Mouse (Mus musculus) left cerebral cortex, postnatal 10 days (tissue): ENCODE data around the gene Tmem116. TPM values are rescaled to one million over a fixed set of nuclear protein-coding genes. Genes with fewer than 3 reads are reported as not detected.
"Not testable (repeated sequence)": the region's sequence is repeated elsewhere in the genome, so short reads cannot be mapped to it uniquely, and the experiment has no call there.

ENCODE experiments used
- DNase-seq, 2 experiments: peaks; one replicate each; pipeline ENCODE4 v3.0.0; 2021 to 2022; ENCODE audit warnings: low spot score in 2 of 2, mixed read lengths in 1 of 2; ENCODE audit errors: extremely low spot score in 1 of 2
- intact Hi-C: fragments of 180-260 bp; cut with DNase I; formaldehyde crosslinking; loops from one replicate; pipeline ENCODE4 v1.15.1; 2025
- total RNA-seq, 2 experiments: library from RNA; stranded (reverse); gene quantifications; 2 replicates each; pipeline ENCODE4 v1.2.3; 2021

Tmem116 gene
- total RNA-seq, 2 experiments from 2014 or later: 4.4 to 5.5 TPM

DNA sequence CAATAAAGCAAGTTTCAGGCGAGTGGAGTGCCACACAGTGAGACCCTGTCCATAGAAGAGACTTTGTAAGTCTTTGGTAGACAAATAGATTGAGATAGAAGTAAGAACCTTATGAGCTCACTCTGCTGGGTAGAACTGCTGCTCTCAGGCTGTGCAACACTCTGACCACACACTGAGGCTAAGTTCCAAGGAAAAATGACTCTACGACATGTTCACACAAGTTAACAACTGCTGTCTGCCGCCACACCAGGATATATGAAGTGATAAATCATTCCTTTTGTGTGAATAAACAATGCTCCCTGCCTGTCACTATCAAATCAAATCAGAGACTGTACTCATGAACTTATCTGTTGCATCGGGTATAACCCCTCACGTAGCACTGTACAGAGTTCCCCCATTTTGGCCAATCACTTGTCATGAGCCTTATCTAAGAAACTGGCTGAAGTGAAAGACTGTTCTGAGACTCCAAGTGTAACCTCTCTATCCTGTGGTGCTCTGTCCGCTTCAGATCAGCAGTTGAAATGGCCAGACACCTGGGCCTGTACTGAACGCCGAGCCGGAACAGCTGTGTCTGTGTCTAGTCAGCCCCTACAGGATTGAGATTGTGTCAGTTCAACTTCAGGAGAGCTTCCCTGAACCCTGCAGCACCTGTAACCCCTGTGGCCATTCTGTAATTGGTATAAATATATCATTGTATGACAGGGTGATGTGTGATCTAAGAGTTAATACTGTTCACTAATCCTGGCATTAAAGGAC lies 4.0 kb downstream of the Tmem116 start:
- intact Hi-C loops: no loop called here
- DNase-seq: no peak

DNA sequence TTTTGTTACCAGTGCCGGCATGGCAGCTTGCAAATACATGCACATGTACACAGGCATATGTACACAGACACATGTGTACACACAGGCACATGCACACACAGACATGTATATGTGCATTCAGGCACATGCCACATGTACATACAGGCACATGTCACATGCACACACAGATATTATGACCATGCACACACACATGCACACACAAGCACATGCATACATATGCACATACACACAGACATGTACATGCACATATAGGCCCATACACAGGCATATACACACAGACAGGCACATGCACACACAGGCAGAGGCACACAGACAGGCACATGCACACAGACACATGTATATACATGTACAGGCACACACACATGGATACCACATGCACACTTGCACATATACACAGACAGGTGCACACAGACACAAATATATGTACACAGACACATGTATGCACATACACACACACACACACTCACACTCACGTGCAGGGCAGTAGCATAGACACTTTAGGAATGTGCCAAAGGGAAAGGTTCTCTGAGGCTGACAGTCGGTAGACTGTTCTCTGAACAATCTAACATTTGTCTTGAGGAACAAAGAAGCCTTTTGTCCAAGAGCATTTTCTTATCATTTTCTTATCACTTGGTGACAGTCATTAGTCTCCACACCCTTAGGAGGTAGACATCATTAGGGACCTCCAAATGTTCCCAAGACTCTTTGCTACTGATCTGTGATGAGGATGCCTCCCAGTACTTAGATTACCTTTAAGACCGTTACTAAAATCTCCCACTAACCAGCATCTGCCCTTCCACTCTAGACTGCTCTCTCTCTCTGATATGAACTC lies 9.9 kb downstream of the Tmem116 start:
- intact Hi-C loops: no loop called here
- DNase-seq: no peak

DNA sequence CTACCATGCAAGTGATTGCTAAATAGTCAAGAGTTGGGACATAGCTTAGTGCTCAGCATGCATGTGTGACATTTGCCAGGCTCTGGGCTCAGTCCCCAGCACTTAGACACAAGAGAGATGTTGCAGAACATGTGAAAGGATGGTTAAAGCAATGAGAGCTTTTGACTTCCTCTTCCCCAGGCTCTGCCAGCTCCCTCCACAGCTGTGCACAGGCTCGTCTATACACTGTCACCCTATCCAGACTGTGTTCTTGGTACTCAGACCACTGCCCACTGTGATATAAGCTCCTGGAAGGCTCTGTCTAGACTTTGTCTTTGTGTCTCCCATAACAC lies 10.4 kb downstream of the Tmem116 start:
- intact Hi-C loops: no loop called here

DNA sequence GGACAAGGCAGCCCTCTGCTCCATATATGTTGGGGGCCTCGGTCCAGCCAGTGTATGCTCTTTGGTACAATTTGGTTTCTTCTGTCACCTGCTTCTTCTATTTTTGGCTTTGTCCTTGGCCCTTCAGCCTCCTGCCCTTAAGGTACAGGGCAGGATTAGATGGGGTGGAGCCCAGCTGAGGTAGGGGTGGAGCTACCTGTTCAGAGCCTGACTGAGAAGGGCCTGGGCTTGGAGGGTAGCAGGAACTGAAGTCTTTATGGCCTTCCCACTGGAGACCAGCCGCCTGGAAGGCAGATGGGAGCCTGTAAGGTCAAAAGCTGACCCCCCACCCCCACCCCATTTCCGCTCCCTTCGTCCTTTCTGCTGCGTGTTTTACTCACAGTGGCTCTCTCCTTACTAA lies 11.3 kb downstream of the Tmem116 start:
- DNase-seq: no peak
- intact Hi-C loops: no loop called here

More for the DNA sequence above, 10.4 kb downstream of the Tmem116 start:
- no peak for DNase-seq

GRCm38 (mm10) chr5:121463601-121464250 lies 12.0 kb downstream of the Tmem116 start:
- intact Hi-C loops: no loop called here
- DNase-seq: no peak

- no peak for DNase-seq
- intact Hi-C loops: no loop called here
These were observed 17.9 kb downstream of the Tmem116 start for GRCm38 (mm10) chr5:121469566-121469965.

DNA sequence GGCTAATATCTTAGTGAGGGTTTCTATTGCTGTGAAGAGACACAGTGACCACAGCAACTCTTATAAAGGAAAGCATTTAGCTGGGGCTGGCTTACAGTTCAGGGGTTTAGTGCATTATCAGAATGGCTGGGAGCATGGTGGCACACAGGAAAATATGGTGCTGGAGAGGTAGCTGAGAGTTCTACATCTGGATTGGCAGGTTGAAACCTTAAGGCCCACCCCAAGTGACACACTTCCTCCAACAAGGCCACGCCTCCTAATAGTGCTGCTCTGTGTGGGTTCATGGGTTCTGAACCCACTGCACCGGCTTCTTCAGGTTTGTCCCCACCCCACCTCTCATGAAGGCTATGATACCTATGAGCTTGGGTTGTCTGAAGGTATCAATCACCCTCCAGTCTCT lies 20.7 kb downstream of the Tmem116 start:
- no peak for DNase-seq
- intact Hi-C loops: no loop called here

DNA sequence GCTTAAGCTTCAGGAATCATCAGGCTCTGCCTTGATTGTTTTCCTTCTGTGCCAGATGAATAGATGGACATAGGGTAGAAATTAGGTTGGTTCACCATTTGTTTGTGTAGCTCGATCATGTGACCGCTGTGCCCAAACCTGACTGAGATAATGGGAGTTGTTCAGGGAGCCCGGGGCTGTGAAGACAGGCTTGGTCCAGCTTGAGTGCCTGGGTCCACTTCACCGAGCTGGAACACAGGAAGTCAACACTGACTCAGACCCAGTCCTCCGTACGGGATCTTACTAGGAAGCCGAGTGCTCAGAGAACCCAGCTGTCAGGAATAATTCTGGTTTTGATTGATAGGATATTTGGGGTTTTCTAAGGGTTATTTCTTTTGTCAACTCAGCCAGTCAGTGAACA lies 22.9 kb downstream of the Tmem116 start:
- no peak for DNase-seq
- intact Hi-C loops: loop anchor here (5.0 kb wide), 1 partner anchor 32 kb away; no protein-coding TSS in a partner anchor

DNA sequence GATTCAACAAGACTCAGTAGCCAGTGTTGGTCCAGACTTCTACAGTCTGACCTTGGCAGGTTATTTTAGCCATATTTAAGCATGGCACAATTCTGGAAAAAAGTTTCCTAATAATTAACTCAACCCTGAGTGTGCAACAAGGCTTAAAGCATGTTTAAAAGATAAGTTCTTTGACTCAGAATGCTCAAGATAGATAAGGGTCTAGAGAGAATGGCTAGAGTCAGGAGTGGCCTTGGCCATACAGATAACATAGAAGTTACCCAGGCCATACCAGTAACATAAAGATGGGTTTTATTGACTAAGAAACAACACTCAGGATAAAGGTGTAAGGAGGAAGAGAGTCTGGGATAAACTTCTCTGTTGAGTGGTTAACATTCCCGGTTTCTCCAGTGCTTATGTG lies 24.3 kb downstream of the Tmem116 start:
- intact Hi-C loops: loop anchor here (5.0 kb wide), 1 partner anchor 34 kb away; no protein-coding TSS in a partner anchor
- no peak for DNase-seq

DNA sequence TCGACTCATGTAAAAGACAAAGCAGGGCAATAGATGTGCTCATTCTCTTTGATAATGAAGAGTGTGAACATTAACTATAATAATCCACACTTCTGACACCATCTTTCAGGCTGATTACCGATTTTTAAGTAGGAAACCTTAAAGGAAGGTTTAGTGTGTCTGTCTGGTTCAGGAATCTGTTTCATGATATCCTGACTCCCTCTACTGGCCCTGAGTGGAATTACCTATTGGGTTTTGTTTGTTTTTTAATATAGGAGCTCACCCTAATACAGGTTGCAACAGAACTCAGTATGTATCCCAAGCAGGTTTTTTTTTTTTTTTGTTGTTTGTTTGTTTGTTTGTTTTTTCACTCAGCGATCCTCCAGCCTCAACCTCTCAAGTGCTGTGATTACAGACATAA lies 26.0 kb downstream of the Tmem116 start:
- DNase-seq: peak in 1 of 2 experiments; percentile 64
- intact Hi-C loops: loop anchor here (5.0 kb wide), 1 partner anchor 35 kb away; no protein-coding TSS in a partner anchor

DNA sequence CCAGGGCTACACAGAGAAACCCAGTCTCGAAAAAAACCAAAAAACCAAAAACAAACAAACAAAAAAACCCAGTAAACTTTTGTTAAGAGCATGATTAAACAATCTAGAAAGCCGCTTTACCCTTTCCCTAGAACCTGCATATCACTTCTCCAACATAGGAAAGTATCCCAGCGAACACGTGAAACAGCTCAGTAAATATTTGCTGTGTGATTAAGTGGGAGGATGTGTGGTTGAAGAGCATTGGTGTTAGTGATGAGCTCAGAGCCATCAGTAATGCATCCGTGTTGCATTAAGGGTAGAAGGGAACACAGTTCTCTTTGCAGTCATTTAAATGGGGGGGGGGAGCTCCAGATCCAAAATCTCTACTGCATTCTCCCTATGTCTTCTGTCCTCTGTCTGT lies 33.1 kb downstream of the Tmem116 start:
- intact Hi-C loops: no loop called here

GRCm38 (mm10) chr5:121493305-121493704 lies 41.6 kb downstream of the Tmem116 start:
- peak; percentile 37 to 63 for DNase-seq
- intact Hi-C loops: no loop called here

More for the DNA sequence above, 33.1 kb downstream of the Tmem116 start:
- DNase-seq: no peak

DNA sequence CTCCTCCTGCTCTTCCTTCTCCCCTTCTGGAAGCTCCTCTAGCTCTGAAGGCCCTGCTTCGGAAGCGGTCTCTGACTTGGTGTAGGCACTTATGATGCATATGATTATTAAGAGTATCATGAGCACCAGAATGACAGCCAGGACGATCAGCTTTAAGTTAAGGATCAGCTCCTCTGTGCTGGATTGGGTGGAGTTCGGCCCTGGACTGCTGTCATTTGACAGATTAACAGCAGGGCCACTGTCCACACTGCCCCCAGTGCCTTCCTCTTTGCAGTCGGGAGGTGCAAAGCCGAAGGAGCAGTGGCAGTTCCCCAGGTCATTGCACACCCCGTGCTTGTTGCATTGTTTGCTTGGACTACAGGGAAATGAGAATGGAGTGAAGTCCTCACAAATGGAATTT lies 49.0 kb downstream of the Tmem116 start:
- no peak for DNase-seq
- intact Hi-C loops: no loop called here

DNA sequence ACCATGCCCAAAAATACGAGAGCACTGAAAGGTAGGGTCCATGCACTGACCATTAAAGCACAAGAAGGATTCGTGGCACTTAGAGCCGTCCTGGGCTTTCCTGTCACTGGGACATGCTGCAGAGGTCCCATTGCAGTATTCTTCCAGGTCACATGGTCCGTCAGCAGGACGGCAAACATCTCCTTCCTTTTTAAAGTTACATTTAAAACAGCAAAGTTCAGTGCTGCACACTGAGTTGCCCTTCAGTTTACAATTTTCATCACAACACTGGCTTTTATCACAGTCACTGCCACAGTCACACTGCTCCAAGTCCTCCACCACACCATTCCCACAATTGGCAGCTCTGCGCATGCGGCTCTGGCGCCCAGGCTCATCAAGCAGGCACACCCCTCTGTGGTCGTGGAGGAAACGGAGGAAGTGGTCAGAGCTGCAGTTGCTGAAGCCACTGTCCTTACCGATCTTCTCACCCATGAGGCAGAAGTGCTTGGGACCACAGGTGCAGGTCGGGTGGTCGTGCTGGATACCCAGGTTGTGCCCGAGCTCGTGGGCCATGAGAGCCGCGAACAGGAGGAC lies 49.8 kb downstream of the Tmem116 start:
- DNase-seq, intact Hi-C loops: not testable (repeated sequence)

DNA sequence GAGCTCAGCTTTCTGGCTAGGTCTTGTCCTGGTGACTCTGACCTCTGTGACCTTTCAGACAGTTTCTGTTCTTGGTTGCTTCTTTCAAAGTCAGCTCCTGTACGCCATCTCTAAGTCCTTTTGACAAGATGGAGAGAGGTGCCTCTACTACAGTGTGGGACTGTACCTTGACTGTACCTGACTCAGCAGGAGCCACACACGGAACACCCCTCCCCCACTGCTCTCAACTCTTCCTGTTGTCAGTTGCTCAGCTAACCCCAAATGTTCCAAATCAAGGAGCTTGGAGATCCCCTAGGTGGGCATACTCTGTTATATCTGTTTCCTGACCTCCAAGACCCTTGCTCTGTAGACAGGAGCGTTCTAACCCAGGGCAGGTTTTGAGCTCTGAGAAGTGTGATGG lies 51.5 kb downstream of the Tmem116 start, which contains the start of gene Adam1b:
TSS of gene Adam1b (minus strand) at position 205 of the 400 bp plus-strand sequence.
- DNase-seq: no peak
- intact Hi-C loops: no loop called here

DNA sequence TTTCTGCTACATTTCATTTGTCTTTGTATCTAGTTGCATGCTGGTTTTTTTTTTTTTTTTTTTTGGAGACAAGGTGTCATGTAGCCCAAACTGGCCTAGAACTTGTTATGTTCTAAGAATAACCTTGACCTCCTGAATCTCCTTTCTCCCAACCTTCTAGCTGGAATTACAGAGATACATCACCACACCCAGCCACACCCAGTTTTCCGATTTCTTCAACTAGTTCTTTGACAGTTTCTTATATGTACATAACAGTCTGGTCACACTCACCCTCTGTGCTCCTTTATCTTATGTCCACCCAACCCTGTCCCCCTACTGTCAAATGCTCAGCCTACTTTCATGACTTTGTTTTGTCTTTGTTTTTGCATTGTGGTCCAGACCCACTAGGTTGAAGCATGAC lies 55.2 kb downstream of the Tmem116 start:
- no peak for DNase-seq
- intact Hi-C loops: no loop called here

- intact Hi-C loops: no loop called here
- DNase-seq: no peak
These were observed 58.3 kb downstream of the Tmem116 start for GRCm38 (mm10) chr5:121510009-121510408.

GRCm38 (mm10) chr5:121518983-121519382 lies 67.3 kb downstream of the Tmem116 start:
- no peak for DNase-seq
- intact Hi-C loops: no loop called here

DNA sequence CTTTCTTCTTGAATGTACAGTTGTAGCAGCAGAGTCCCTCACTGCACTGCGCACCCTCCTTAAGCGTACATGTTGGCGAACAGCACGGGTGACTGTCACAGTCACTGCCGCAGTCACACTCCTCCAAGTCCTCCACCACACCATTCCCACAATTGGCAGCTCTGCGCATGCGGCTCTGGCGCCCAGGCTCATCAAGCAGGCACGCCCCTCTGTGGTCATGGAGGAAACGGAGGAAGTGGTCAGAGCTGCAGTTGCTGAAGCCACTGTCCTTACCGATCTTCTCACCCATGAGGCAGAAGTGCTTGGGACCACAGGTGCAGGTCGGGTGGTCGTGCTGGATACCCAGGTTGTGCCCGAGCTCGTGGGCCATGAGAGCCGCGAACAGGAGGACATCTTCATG lies 68.1 kb downstream of the Tmem116 start:
- intact Hi-C loops, DNase-seq: not testable (repeated sequence)
